Mouse (Mus musculus): ENCODE measurements at regions not wholly inside any gene's neighbourhood (a gene's known extent, or its start where the extent isn't known, plus 50 kb on each side); places are given as distances from the start of the nearest gene placed in this dataset.

DNA sequence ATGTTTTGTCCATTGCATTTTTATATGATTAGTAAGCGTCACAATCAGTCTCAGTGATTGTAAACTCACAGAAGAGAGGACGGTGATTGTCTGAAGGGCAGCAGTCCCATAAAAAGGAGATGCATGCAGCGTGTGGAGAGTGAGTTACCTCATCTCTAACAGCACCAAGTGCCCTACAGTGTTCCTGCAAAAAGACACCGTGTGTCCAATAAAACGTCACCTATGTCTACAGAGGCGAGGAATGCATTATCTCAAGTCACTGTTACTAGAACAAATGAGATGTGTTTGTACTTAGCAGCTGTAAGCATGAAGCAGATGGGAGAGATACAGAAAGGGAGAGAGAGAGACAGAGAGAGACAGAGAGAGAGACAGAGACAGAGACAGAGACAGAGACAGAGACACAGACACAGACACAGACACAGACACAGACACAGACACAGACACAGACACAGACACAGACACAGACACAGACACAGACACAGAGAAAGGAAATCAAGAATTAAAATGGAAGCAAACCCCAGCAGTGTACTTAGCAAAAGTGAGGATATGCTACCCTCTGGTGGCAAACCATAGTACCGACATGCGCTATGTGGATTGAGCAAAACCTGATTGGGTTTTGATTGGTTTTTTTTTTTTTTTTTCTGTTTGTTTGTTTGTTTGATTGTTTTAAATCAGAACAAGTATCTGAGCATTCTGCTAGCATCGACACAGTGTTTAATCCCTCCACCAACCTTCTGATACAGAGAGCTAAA lies 352.9 kb downstream of the Phf14 start:
- ChIA-PET POLR2A (interaction anchor here in 1 of 4 experiments (0.7 kb wide), 1 partner anchor 1118 kb away, joined by 3 read pairs; no protein-coding TSS in a partner anchor), CTCF (interaction anchor here in 2 of 4 experiments (0.7 kb wide), 2 partner anchors 9 to 203 kb away, joined by 3 to 6 read pairs; no protein-coding TSS in a partner anchor)

All from embryonic stem cell, embryonic (primary cell).